Mouse (Mus musculus) liver, adult 2 months (tissue): ENCODE measurements at regions not wholly inside any gene's neighbourhood (a gene's known extent, or its start where the extent isn't known, plus 50 kb on each side); places are given as distances from the start of the nearest gene placed in this dataset.

Experiments used
- DNase-seq: peaks from one replicate; pipeline ENCODE4 v3.0.0-alpha.2; 2011; ENCODE audit warnings: low read depth, low spot score; ENCODE audit errors: extremely low read depth
- H3K27ac ChIP-seq: fragments of 200-500 bp; replicated peaks from 2 replicates; pipeline ENCODE4 v1.5.1; 2012; ENCODE audit warnings: low read depth, mild to moderate bottlenecking, control low read depth, inconsistent platforms, low read length; ENCODE audit not compliant: insufficient read depth
- H3K27me3 ChIP-seq: fragments of 200-500 bp; 2 replicates; pipeline ENCODE4 v1.6.1; 2012; ENCODE audit warnings: mild to moderate bottlenecking, moderate library complexity, low read length, inconsistent platforms; ENCODE audit not compliant: control insufficient read depth, insufficient read depth
- H3K36me3 ChIP-seq: fragments of 200-500 bp; 2 replicates; pipeline ENCODE4 v1.6.1; 2012; ENCODE audit warnings: low read length, inconsistent platforms; ENCODE audit not compliant: control insufficient read depth, insufficient read depth
- H3K4me1 ChIP-seq: fragments of 200-500 bp; 2 replicates; pipeline ENCODE4 v1.6.1; 2011; ENCODE audit warnings: low read length; ENCODE audit not compliant: control insufficient read depth, insufficient read depth
- H3K4me3 ChIP-seq: fragments of 200-500 bp; 2 replicates; pipeline ENCODE4 v1.5.1; 2011; ENCODE audit warnings: low read depth, mild to moderate bottlenecking, control low read depth, low read length, moderate library complexity; ENCODE audit not compliant: insufficient read depth
- H3K79me2 ChIP-seq: fragments of 200-500 bp; 2 replicates; pipeline ENCODE4 v1.6.1; 2012; ENCODE audit warnings: inconsistent platforms, mild to moderate bottlenecking, low read length, moderate library complexity; ENCODE audit not compliant: control insufficient read depth, insufficient read depth
- H3K9ac ChIP-seq: fragments of 200-500 bp; 2 replicates; pipeline ENCODE4 v1.6.1; 2012; ENCODE audit warnings: low read depth, mild to moderate bottlenecking, control low read depth, inconsistent platforms, low read length
- CTCF ChIP-seq: fragments of 200-500 bp; IDR thresholded peaks from 2 replicates; pipeline ENCODE4 v1.5.1; 2011; ENCODE audit warnings: low read depth, low read length, control low read depth
- POLR2A ChIP-seq: fragments of 200-500 bp; IDR thresholded peaks from 2 replicates; pipeline ENCODE4 v1.6.1; 2011; ENCODE audit warnings: low read length, control low read depth; ENCODE audit not compliant: insufficient read depth; ENCODE audit errors: extremely low read depth
- WGBS: fragments of 180-500 bp; shearing (Covaris S2); methylation state at CpG from one replicate; pipeline ENCODE4 v1.1.7; 2018; 5-methylcytosine and 5-hydroxymethylcytosine counted together

GRCm38 (mm10) chr16:95141510-95142394 lies 115.6 kb upstream of the Kcnj15 start:
- Histone ChIP-seq H3K4me3 (no peak overlapping the region), H3K27me3 (no peaks in the 10 kb centered on the region), H3K9ac (no peak overlapping the region), H3K4me1 (no peaks in the 10 kb centered on the region), H3K27ac (no peak overlapping the region), H3K36me3 (no peaks in the 10 kb centered on the region), H3K79me2 (no peaks in the 10 kb centered on the region)
- DNase-seq, result peak; percentile 43
- no peak for TF ChIP-seq POLR2A
- no peak for TF ChIP-seq CTCF
- 51% methylated on average over 8 of the region's 8 CpGs for WGBS

GRCm38 (mm10) chr16:95150499-95150898 lies 106.9 kb upstream of the Kcnj15 start:
- no peak overlapping the region for H3K27ac ChIP-seq
- 59% methylated on average over 8 of the region's 8 CpGs for WGBS
- no peaks in the 10 kb centered on the region for H3K27me3 ChIP-seq
- H3K79me2 ChIP-seq, result no peaks in the 10 kb centered on the region
- no peak overlapping the region for H3K4me3 ChIP-seq
- H3K4me1 ChIP-seq, result no peaks in the 10 kb centered on the region
- no peaks in the 10 kb centered on the region for H3K36me3 ChIP-seq
- DNase-seq, result no peak
- TF ChIP-seq CTCF, result no peak
- no peak for TF ChIP-seq POLR2A
- no peak overlapping the region for H3K9ac ChIP-seq

GRCm38 (mm10) chr16:95151499-95151898 lies 105.9 kb upstream of the Kcnj15 start:
- Histone ChIP-seq H3K4me1 (no peaks in the 10 kb centered on the region), H3K27ac (no peak overlapping the region), H3K4me3 (no peak overlapping the region), H3K9ac (no peak overlapping the region), H3K36me3 (no peaks in the 10 kb centered on the region), H3K27me3 (no peaks in the 10 kb centered on the region), H3K79me2 (no peaks in the 10 kb centered on the region)
- no peak for TF ChIP-seq POLR2A
- TF ChIP-seq CTCF, result no peak
- no peak for DNase-seq
- WGBS, result 75% methylated on average over 3 of the region's 3 CpGs

DNA sequence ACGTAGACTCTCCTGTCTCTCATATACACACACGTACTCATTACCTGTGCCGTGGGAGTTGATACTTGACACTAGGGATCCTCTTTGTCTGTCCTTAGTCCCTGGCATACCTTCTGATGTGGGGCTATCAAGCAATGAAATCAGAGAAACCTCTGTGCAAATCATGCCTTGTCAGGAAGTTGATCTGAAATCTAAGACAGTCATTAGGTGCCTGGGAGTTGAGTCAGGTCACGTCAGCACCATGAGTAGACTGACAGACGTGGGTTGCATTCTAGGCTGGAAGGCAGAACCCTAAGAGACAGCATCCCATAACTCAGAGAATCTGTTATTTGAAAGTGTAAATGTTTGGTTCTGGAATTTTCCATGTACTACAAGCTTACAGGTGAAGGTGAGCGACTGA lies 105.4 kb upstream of the Kcnj15 start:
- 84% methylated on average over 6 of the region's 6 CpGs for WGBS
- TF ChIP-seq POLR2A, result no peak
- H3K79me2 ChIP-seq, result no peaks in the 10 kb centered on the region

DNA sequence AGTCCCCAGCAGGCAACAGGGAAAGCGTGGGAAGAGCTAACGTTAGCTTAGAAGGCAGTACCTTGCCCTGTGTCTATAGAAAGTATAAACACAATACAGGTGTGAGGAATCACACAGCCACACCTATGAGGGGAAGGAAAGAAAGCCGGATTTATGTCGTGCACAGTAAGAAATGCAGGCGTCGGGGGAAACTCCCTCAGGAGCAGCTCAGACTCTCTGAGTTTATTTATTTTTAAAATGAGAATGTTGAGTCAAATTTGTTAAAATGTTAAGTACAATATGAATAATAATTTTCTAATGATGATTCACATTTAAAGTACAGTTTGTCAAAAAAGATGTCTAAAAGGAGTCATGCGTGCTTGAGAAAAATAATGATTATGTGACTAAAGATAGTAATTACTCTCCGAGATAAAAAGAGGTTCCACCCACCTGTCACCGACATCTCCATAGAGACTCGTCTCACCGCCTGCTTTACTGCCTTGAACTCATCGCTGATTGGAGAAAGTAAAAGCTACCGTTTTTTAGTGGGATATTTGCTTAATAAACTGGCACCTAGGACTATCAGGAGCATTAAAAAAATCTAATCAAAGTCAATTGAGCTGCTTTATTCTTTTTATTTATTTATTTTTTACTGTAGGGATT lies 104.5 kb upstream of the Kcnj15 start:
- Histone ChIP-seq H3K9ac (no peak overlapping the region), H3K4me1 (no peaks in the 10 kb centered on the region), H3K27ac (no peak overlapping the region), H3K27me3 (no peaks in the 10 kb centered on the region), H3K36me3 (no peaks in the 10 kb centered on the region), H3K4me3 (no peak overlapping the region), H3K79me2 (no peaks in the 10 kb centered on the region)
- 64% methylated on average over 13 of the region's 13 CpGs for WGBS
- no peak for DNase-seq
- TF ChIP-seq POLR2A, result no peak
- TF ChIP-seq CTCF, result no peak

More for the DNA sequence above, 105.4 kb upstream of the Kcnj15 start:
- no peaks in the 10 kb centered on the region for H3K27me3 ChIP-seq
- no peaks in the 10 kb centered on the region for H3K4me1 ChIP-seq
- no peak overlapping the region for H3K27ac ChIP-seq
- H3K9ac ChIP-seq, result no peak overlapping the region
- H3K36me3 ChIP-seq, result no peaks in the 10 kb centered on the region
- H3K4me3 ChIP-seq, result no peak overlapping the region
- DNase-seq, result no peak

DNA sequence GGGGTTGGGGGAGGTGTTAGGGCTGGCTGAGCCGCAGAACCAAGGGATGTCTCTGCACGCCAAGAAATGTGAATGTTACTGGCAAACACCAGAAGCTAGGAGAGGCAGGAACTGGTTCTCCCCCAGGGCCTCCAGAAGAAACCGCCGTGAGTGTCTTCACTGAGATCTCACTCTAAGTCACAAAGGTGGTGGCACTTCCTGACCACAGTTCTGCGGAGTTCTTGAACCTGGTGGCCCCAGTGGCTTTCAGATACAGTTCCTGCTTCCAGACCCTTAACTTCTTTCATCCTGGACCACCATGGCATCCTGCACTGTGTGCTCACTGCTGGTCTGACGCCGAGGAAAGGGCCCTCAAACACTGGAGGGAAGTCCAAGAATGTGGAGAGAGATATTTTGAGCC lies 89.0 kb upstream of the Kcnj15 start:
- Histone ChIP-seq H3K27ac (no peak overlapping the region), H3K4me1 (no peaks in the 10 kb centered on the region), H3K27me3 (no peaks in the 10 kb centered on the region), H3K9ac (no peak overlapping the region), H3K79me2 (no peaks in the 10 kb centered on the region), H3K36me3 (no peaks in the 10 kb centered on the region), H3K4me3 (no peak overlapping the region)
- TF ChIP-seq POLR2A (no peak), CTCF (no peak)
- 74% methylated on average over 7 of the region's 7 CpGs for WGBS
- no peak for DNase-seq
